Mouse (Mus musculus) G1E-ER4 (cell line): ENCODE measurements around the gene Fbp1. TPM values are rescaled to one million over a fixed set of nuclear protein-coding genes. Genes with fewer than 3 reads are reported as not detected.

Experiments
- GATA1 ChIP-seq: IDR thresholded peaks from one replicate; pipeline ENCODE4 v1.8.0; 2012; ENCODE audit warnings: low read length, inconsistent platforms
- polyA plus RNA-seq: library from polyadenylated mRNA; stranded (reverse); fragments of >175 nt; gene quantifications from 2 replicates; pipeline ENCODE4 v1.2.3, GENCODE M21; 2012

Fbp1 gene
- polyA plus RNA-seq, 1 experiment = not detected

DNA sequence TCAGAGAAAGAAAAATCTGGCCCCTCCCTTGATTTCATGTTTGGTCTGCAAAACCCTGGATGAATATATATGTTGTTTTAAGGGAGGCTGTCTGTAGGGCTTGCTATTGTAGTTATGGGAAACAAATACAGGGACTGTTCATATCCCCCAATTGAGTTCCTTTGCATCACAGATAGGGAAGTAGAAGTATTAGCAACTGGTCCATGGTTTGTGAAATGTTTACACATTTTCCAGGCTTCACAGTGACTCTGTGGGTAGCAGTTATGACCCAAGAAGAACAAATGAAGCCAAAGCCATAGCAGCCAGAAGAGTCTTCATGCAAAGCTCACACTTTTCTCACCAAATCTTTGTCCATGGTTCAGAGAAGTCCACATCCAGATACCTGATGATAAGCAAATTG is 13.1 kb upstream of the Fbp1 start:
- TF ChIP-seq GATA1 = no peak

DNA sequence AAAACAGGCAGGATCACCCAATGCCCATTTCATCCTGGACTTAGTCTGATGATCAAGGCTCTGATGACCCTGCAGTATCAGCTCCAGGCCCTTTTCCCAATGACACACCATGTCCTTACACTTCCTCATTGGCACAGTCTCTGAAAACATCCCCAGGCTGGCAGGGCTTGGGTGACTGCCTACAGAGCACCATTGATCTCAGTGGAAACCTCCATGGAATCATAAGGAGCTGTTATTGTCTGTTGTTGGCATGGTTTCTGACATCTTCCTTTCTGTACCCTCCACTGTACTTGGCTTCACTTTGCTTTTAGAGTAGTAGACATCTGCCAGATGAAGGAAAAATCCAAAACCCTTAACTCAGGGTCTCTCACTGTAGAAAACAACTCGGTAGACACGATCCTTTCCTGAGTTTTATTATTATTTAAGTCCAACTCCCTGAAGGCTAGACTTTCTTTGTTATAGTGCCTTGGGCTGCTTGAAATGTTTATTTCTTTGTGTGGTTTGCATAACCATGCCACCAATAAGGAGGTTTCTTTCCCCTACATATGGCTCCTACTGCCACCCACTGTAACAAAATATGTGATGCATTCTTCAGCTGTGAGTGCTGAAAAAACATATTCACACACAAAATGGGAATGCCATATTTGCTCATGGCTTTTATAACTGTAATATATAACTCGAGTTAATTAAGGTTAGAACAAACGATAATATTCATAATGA is 10.0 kb upstream of the Fbp1 start:
- TF ChIP-seq GATA1 = no peak

DNA sequence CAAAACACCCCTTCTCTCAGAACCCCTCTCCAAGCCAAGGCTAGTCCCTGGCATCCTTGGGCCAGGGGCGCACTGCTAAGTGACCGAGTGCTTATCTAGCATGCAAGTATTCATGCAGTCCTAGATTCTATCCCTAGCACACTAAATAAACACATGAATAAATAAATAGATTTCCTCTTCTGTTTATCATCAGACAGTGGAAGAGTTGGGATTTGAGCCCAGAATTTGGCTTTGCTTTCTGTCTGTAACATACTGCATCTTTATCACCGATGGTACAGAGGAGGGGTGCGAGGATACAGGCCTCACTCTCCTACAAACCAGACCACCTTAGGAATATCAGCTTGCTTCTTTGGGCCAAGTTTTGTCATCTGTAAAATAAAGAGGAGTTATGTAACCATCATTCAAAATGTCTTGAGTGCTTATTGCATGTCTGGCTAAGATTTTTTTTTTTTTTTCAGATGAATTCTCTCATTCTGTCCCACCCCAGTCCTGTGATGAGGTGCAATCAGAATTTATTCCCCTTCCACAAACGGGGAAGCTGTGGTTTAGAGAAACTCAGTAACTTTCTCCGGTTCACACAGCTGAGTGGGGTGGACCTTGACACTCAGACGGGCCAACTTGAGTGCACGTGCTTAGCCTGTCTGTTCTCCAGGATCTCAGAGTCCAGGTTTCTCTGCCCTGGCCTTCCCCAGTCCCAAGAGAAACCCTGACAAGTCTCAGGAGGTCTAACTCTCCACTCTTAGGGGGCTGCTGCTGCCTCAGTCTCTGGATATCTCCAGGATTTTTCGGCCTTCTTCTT is 5.2 kb upstream of the Fbp1 start:
- no peak for TF ChIP-seq GATA1

DNA sequence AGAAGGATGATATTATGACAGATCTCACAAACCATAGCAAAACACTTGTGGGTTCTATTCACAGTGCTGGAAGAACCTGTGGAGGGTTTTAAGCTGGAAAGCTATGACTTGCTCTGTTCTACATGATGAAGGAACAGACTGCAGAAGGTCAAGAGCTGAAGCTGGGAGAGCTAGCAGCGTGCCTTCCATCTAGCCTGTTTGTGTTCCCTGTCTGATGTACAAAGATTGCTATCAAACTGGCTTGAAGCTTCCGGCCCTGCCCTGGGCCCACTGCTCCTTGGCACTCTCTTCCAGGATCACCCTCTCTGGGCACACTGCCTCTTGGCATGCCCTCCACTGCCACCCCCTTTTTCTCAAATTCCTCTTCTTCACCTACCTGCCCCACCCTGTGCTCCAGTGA is 1.2 kb upstream of the Fbp1 start:
- no peak for TF ChIP-seq GATA1

DNA sequence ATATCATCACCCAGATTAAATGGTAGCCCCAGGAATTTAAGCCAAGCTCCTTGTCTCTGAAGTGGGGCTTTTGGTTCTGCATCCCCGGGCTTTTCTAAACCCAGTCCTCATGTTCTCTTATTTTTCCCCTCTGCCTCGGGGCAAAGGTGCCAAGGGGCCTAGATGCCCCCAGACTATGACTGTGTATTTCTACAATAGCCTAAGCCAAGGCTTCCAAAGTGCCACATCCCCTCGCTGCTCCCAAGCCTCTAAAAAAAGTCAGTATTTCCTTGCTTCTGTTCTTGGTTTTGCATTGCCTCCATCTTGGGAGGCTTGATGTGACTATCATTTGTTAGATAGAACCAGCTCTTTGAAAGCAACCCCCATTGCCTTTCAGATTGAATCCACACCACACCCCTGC is 3.5 kb downstream of the Fbp1 start:
- TF ChIP-seq GATA1 = no peak

DNA sequence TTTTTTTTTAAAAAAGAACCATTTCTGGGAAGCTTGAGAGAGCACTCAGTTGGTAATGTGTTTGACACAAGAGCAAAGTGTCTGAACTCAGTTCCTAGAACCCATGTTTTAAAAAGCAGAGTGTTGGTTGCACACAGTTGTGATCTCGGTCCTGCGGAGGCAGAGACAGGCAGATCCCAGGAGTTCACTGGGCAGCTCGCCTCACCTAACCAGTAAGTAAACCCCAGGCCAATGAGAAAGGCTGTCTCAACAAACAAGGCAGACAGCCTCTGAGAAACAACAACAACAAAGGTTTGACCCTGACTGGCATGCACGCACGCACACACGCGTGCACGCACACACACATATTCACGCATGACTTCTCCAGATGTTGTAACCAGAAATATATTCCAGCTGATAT is 4.2 kb downstream of the Fbp1 start:
- TF ChIP-seq GATA1 = no peak

DNA sequence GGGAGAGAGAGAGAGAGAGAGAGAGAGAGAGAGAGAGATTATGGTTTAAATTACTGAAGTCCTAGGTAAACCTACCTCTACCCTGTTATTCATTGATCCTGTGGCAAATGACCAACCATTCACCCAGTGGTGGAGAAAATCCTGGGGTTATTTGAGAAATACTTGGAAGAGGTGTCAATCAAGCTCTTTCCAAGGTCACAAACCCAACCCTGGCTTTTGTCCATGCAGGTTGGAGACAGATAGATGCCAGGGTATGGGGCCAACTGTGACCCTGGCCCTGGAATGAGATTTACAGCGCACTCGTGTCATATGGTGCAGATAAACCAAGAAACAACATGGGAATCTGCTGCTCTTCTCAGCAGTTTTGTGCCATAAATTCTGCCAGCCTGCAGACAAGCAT is 4.6 kb downstream of the Fbp1 start:
- TF ChIP-seq GATA1 = no peak

DNA sequence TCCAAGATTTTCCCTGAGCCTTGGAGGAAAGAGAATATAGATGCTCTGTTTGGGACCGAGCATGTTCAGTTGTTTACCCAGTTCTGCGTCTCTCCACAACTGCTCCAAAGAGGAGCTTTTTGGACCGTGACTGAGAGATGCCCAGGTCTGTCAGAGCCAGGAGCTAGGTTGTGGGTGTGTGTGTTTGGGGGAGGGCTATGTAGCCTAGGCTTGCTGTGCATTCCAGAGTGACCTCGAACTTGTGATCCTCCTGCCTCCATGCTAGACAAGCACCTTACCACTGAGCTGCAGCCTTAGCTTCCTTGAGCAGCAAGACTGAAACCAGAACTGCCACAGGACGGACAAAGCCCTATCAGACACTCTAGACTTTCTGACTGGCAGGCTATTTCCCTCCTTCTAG is 5.2 kb downstream of the Fbp1 start:
- TF ChIP-seq GATA1 = no peak

DNA sequence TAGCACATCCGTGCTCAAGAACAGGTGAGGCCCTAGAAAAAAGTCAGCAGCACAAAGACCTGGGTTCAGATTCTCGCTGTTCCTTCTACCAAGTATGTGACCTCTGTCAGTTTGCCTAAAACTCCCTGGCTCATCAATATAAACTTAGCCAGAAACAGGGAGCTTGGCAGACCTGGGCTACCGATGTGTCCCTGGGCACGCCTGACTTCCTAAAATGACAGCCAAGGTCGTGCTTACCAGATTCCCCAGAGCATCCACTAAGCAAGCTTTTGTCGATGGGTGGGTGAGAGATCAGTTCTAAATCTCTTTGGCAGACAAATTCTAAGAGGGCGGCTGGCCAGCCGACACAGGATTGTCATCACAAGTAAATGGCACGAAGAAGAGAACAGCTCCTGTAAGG is 6.7 kb downstream of the Fbp1 start:
- no peak for TF ChIP-seq GATA1

DNA sequence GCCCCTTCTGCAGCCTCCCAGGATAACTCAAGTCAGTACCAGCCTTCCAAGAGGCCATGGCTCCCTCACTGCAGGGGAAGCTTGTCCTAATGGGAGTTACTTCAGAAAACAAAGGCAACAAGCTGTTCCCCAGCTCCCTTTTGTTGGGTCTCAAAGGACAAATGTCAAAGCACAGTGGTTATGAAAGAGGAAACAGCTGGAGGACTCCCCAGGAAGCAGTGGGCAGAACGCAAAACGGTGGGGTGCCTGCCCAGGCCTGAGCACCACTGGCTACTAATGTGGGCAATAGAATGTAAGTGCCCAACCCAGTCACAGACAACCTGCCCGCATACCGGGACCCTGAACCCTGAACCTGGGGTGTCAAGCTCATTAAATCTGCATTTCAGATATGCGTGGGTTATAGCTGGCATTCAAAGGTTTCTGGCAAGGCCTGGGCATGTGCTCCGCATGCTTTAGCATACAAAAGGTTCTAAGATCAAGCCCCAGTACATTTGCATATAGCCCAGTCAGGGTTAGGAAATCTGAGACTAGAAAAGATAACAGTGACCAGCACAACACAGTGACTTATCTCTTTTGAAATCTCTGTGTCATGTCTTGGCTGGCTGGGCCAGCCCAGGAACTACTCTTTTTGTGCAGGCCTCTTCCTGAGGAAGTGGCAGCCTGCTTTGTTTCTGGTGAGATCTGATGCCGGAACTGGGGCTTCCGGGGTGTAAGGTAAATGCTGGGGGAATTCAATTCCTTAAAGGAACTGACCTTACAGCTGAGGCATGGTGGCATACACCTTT is 8.1 kb downstream of the Fbp1 start:
- no peak for TF ChIP-seq GATA1

DNA sequence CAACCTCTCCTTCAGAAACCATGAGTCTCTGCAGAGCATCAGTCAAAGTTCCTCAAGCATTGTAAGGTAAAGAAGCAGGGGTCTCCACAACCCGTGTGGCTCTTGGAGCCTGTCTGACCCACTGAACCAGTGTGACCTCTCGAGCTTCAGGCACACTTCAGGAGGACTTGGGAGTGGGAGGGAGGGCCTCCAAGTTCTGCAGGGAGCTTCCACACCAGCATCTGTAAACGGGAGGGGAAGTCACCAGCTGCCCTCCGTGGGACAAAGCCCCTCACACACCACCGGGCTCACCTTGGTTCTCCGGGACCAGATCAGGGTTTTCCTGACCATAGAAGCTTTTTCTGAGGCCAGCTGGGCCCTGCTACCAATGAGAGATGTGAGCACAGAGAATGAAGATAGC is 8.7 kb downstream of the Fbp1 start:
- no peak for TF ChIP-seq GATA1

DNA sequence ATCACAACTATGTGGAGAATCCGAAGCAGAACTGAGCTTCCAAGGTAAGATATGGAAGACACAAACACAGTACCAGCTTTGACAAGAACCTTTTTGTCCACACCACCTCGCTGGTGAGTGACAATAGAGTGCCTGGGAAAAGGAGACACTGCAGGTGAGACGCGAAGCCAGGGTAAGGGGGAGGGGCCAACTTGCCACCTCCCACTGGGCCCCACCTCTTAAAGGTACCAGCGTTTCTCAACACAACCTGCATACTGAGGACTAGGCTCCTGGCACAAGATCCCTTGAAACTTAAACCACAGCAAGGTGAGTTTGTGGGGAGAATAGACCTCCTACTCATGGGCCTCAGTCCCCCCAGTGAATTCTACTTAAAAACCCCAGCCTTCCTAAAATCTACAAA is 10.8 kb downstream of the Fbp1 start:
- no peak for TF ChIP-seq GATA1

DNA sequence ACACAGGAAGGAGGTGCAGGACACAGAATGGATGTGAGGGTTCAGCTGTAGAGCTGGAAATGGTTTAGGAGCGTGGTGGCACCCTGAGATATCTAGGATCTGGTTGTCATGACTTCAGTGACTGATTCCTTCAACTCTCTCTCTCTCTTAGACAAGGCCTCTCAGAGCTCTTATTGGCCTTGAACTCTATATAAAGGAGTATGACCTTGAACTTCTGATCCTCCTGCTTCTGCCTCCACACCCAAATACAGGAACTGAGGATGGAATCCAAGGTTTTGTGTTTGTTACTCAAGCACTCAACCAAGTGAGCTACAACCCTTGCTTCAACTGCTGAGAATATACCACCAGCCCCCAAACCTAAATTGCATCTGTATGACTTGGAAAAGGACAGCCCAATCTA is 12.0 kb downstream of the Fbp1 start:
- no peak for TF ChIP-seq GATA1

DNA sequence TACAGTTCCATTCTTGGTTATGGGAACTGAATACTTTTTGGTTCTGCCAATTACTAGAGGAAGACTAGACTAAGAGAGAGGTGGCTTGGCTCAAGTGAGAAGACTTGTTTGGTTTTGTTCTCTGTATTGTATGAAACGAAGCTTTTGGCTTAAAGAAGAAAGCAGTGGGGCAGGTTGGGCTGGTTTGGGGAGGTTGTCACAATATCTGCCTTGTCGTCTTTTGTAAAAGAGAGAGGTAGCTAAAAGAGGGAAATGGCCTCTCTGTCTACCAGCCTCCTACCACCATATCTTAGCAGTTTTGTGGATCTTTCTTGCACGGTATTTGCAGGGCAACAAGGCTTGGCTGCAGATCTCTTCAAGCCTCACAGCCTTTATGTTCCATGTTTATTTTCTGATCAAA is 15.8 kb downstream of the Fbp1 start:
- TF ChIP-seq GATA1 = no peak

DNA sequence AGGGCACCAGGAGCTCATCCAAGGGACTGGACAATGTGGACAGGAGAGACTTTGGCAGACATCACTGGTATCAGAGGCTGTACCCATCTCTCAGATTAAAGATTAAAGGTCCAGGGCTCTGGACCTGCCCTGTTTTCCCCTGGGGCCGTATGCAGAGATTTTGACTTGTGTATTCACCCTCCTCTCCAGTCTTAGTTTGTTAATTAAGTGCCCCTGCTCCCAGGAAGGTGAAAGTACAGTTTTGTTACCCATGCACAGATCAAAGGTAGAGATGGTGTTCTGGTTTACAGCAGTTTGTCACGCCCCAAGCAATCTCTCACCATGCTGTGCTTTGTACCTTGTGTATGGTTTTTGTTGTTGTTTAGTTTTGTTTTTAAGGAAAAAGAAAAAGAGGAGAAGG is 17.5 kb downstream of the Fbp1 start:
- no peak for TF ChIP-seq GATA1

DNA sequence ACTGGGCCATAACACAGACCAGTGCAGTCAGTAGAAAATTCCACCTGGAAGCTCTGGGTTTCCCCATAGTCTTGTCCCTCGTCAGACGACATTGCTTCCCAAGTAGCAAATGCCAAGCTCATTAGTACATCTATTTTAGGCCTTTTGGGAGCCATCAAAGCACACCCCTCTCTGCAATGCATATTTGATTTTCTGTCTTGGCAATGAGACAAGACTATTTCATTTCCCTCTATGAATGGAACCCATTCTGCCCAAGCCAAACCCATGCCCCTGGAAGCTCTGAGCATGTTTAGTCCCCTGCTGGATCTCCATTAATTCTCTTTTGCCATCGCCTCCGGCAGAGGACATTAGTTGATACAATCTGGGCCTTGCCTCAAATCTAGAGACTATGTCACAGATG is 21.3 kb downstream of the Fbp1 start:
- TF ChIP-seq GATA1 = no peak

DNA sequence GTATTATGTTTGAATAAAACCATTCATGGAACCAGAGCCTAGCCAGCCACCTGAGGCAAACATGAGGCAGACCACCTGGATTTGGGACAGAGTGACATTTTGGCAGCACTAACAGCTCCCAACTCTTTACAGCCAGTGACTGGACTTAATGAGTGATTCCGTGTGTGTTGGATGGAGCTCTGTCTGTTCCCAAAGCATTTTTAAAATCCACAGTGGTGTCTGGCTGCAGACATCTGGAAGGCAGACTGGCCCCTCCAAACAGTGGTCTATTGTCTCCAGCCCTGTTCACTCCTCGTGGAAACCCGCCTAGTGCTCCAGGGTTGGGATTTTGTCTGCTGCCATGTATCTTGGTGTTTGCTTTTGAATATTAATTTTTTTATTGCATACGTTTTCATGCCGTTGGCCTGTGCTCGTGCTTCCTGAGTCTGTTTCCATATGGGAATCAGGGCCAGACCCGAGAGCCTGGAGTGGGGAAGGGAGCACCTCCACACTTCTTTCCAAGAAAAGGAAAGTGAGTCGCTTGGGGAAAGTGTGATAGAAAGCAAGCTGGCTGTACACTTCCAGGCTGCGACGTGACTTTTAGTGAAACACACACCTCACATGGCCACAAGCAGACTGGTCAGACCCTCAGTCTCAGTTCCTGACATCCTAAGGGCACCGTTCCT is 22.3 kb downstream of the Fbp1 start:
- no peak for TF ChIP-seq GATA1
